Mouse (Mus musculus): ENCODE data around the gene Aspn.

DNA sequence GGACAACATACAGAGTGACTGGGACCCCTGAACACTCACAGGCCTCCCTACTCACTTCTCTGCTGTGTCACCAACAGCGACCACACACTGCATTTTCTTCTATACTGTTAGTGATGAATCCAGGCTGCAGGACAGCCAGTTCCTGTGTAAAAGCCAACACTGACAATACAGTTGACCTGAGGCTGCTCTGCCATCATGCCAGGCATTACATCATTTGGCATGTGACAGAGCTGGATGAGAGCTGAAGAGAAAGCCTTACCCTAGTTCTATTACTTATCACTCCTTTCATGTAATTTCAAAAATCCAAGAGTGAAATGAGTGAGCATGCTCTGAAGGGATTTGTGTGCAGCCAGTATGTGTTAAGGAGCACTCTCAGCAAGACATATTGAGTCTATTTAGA, 12.0 kb downstream of the Aspn start:
- TF ChIP-seq HCFC1 (IDR thresholded peaks at IDR 0.05; ENCODE audit: borderline replicate concordance, insufficient read depth, low read length) (no peak), ZC3H11A (IDR thresholded peaks at IDR 0.05; ENCODE audit: borderline replicate concordance, low read depth, low read length) (no peak), MAFK (IDR thresholded peaks at IDR 0.05; ENCODE audit: insufficient read depth, low read depth, low read length) (no peak), ZNF384 (IDR thresholded peaks at IDR 0.05; ENCODE audit: low read depth, low read length) (no peak), CHD2 (IDR thresholded peaks at IDR 0.05; ENCODE audit: low read depth, low read length) (no peak)
